Mouse (Mus musculus): Measurements from ENCODE around the gene Selplg.

Selplg gene

DNA sequence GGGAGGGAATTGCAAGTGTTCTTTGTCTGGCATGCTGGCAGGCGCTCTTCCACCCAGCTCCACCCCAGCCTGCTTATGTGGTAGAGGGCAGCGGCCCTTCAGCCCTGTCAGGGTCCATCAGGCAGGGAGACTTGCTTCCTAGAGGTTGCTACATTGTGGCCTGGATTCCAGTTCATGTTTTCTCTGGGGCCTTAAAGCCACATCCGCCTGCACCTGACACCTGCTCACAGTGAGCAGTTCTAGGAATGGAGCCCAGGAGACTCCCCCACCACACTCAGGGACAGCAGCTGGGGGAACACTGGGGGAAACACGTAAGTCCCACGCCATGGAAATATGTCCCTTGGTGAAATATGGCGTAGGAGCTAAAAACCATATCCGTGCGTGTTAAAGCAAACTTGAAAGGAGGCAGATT lies at the start of gene Selplg:
Gene Selplg, minus strand, starts transcription at position 155 of the 412 bp plus-strand sequence.
- DNase-seq = no peak

DNA sequence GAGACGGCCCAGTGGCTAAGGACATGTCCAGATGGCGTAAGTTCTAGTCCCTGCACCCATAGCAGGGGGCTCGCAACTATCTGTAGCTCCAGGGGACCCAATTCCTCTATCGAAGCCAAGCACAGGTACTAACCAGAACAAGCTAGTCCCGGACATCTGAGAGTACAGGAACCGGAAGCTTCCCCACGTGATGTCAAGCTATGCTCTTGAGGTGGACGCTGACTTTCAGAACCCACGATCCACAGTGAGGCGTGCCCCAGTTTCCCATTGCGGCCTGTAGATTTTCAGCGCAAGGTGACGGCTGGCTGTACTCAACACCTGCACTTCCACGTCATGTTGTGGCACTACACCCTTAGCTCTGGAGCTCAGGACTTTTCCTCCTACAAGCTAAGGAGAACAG lies 48.7 kb upstream of the Selplg start:
- no peak for DNase-seq

DNA sequence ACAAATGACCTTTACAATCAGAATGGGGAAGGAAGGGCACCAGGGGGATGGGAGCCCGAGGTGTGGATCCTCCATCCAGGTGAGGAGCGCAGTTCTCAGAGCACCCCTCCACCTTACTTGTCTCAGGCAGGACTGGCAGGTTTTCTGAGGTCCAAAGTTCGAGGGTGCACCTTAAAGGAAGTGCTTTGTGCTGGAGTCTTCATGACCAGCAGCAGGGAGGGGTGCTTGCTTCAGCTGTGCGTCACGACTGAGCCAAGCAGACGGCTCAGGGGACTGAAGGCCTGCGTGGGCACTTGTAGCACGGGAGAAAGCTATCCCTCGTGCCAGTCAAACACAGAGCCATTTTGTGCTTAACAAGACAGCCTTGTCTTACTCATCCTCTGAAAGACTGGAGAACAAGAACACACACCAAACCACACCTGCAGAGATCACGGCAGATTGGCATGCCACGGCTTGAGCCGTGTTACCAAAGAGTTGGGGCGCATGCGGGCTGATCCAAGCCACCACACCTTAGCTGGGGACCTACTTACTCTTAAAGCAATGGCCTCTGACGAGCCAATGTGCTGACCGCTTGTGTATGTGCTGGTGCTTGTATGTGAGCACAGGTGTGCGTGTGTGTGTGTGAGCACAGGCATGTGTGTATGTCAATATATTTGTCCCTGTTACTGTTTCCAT lies 46.6 kb upstream of the Selplg start:
- no peak for DNase-seq

DNA sequence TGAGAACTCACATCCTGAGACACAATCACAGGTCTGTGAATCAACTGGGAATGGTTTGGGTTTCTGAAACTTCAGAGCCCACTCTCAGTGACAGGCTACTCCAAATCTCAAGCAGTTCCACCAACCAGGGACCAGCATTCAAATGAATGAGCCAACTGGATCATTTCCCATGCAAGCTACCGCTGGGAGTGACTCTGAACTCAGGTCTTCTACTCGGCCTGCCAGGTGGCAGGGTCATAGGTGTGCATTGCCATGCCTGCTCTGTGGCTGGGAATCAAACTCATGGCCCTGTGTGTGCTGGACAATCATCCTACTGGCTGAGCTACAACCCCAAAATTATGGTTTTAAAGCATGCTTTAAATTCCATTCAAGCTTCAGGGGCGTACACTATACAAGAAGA lies 45.1 kb upstream of the Selplg start:
- DNase-seq = no peak

DNA sequence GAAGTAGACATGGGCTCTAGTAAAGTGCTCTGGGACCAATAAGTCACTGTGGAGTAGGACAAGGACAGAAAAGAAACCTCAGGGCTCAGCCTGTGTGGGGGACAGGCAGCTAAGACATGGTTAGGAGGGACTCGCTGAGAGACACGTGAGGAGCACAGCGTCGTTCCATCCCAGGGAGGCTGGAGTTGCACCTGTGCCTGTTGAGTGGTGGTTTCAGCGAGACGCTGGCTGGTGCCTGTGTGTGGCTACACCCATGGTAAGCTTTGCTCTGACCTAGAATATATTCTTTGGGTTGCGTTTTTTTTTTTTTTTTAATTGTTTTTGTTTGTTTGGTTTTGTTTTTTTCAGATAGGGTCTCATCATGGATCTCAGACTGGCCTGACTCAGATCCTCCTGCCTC lies 43.7 kb upstream of the Selplg start:
- DNase-seq = no peak

DNA sequence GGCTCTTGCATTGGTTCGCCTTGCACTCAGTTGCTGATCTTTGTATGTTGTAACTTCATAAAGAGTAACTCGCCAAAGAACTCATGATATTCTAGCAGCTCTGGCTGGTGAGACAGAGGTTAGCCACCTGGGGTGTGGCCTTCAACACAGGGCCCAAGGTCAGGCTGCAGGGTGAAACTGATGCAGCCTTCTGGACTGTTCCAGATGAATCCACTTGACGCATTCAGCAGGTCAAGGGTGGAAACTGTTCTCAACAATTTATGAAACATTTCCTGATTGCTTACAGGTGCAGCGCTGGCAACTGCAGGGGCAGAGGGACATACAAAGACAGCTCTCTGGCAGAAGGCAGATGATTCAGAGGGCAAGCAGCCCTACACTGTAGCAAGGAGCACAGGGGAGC lies 43.2 kb upstream of the Selplg start:
- no peak for DNase-seq

DNA sequence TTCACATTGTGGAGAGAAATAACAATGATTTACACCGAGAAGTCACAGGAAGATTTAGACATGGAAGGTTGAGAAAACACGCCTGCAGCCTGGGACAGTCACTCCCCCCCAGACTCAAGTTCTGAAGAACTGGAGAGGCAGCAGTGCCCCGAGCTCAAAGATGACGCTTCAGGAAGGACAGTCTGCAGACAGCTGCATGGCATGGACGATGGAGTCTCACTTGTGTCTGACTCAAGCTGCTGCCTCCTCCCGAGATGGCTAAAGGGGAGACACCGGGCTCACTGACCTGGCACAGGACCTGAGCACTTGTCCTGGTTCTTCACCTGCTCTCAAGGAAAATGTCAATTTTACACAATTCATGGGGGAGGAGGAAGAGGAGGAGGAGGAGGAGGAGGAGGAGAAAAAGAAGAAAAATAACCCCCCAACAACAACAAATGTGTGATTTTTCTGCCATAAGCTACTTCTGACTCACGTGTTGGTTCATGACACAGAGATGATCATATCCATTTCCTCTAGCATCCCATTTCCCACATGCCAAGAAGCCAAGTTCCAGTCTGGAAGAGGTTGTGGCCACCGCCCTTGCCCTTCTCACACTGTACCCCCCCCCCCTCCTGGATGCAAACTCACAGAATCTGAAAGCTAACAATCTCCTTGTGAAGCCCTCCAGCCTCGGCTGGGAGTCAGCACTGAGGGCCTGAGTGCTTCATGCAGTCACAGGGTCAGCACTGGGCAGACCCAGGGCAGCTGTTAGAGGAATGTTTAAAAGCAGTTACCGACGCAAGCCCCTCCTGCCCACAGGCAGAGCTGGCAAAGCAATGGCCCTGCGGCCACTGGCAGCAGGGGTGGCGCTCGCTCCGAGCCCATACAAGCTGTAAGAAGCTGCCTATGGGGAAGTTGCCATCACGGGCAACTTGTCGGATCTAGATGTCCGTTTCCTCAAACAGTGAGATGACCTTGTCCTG lies 41.9 kb upstream of the Selplg start:
- no peak for DNase-seq

DNA sequence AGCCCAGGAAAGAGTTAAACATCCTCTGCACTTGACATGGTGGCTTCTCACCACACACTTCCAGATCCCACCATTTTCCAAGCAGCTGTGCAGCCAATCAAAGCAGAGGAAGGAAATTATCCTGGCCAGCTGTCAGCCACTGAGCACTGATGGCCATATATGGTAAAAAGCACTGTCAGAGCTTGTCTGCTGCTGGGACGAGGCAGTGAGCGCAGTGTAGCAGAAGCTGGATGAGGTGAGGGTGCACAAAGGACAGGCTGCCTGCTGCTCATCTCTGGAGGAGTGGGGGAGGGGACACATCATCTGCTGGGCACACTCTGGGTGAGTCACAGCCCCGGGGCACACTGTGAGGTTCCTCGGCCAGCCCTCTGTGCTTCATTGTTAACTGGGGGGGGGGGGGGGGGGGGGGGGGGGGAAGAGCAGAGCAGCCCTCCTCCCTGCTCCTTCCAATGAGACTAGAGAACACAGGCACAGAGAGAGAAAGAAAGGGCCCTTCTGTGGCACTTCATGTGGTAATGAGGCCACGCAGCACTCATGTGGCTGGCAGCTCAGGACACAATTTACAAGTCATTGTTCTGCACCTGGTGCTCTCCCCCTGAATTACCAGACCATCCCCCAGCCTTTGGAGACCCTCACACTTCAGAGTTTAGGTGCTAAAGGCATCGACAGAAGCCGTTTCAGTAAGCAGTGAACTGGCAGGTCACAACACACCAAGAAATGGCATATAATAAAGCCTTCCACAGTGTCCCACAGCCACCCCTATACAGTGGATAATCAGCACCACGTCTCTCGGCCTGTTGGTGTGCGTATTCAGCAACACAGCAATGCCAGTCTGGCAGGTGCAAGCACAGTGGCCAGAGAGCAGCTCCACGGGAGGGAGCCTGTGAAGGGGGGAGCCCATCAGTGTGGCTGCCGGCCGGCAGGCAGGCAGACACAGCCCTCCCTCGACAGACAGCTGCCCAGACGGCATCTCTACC lies 40.8 kb upstream of the Selplg start:
- peak; percentile 69 for DNase-seq

DNA sequence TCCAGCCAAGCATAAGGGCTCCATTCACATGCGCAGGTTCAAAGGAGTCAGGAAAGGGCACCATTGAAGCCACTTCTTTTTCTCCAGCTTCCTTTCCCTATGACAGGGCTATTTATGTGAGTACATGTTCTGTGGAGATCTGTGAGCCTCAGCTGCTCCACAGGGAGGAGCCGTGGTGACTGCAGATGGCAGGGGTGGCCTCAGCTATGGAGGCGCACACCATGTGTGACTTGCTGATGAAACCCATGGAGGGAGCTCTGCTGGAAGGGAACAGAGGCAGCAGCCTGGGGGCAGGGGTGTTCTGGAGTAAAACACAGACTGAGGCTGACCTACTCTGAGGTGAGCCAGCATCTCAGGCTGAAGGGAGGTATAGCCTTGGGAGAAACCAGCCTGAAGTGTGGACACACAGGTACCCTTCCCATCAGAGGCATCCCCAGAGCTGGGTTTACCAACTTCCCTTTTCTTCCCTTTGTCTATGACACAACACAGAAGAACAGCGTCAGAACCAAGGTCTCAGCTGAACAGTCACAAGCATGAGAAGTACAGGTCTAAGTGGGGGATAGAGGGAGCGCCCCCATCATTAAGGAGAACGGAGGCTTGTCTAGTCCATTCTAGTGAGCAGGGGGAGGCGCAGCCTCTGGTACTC lies 39.6 kb upstream of the Selplg start:
- no peak for DNase-seq

DNA sequence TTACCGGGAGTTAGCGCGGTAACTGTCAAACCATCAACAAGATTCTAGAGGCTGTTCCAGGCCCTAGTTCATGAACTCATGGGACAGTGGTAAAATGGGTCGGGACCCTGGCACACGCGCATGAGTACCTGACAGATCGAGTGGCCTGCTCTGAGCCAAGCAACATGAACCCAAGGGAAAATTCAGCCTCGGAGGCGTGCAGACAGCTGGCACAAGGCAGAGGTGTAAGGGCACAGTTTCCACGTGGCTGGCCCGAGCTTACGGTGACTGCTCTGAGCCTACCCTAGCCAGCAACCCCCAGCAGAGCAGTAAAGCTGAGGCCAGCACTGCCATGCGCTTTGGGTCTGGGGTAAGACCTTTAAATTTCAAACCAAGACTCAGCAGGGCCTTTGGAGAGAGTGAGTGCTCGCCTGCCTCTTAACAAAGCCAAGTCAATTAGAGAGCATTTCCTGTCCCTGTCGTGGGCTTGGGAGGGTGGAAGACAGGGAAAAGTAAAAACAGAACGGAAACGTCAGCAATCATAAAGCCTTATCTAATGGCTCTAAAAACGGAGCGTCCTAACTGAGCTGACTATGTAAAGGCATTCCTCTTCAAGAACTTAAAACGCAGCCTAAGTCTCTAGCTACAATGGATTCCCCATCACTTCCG lies 38.1 kb upstream of the Selplg start:
- DNase-seq = no peak

DNA sequence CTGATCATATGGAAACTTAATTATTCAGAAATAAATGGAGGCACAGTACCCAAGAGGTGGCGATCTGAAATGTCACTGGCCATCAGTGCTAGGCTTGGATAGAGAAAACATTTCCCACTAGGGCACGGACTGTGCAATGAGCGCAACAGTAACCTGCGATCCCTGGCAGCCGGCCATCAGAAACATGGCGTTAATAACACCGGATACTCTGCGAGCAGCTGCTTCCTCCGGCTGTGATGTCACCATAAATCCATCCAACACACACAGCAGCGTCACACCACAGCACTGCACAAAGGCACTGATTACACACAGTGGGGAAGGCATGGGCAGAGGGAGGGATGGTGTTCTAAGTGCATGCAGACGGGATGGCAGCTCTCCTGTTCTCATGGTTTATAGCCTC lies 36.7 kb upstream of the Selplg start:
- DNase-seq = no peak

DNA sequence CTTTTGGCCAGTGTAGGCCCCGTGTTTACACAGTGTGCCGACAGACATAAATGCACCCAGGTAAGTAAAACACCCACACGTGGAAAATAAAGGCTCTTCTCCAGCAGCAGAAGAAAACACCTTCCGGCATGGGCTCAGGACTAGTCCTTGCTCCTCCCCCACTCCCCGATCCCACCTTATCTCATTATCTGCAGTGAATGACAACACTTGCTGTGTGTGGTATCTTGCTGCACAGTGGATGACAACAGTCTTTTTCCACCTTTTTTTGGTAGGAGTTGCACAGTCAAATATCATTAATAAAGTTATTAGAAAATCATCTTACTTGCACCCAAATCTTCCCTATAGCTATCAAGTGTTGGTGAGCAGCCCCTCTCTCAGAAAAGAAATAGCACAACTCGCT lies 32.5 kb upstream of the Selplg start:
- DNase-seq = no peak

DNA sequence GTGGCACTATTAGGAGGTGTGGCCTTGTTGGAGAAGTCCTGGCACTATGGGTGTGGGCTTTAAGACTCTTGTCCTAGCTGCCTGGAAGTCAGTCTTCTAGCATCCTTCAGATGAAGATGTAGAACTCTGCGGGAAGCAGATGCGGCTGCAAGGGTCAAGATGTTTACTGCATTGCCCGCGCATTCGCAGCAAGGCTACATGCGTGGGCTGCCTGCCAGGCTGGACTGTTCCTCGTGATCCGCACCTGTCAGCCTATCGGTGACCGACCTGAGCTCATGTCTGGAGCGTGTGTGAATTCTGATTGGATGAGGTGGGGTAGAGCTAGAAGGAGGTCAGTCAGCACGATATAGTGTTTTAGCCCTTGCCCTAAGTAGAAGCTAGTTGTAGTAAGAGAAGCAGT lies 31.6 kb upstream of the Selplg start:
- peak; percentile 54 for DNase-seq

DNA sequence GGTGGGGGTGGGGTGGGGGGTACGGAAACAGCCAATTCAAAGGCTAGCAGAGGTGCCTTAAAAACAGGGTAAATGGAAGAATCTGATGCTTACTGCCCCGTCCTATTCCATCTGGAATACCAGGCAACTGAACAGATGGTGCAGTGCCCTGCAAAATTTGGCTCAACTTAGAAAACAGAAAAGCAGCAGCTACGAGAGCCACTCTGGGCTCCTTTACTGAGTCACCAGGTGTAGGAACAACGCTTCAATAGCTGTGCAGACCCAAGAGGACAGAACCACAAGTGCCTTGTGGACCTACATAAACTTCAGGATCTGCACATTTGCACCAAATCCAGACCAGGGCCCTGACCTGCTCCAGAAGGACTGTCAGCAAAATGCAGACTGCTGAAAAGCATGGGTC lies 30.0 kb upstream of the Selplg start:
- DNase-seq = peak; percentile 74

DNA sequence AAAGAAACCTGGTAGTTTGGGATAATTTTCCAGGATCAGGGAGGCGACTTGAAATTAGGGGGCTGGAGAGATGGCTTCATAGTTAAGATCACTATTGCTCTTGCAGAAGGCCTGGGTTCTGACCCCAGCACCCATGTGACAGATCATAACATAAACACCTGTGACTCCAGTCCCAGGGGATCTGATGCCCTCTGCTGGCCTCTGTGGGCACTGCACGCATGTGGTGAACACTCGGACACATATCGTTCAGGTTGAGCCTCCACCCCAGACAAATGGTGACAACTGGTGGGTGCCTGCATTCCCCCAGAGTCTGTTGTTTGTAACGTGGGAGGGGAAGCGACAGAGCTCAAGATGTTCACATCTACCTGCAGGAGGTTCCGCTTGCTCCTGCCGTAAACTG lies 28.9 kb upstream of the Selplg start:
- DNase-seq = peak; percentile 52

DNA sequence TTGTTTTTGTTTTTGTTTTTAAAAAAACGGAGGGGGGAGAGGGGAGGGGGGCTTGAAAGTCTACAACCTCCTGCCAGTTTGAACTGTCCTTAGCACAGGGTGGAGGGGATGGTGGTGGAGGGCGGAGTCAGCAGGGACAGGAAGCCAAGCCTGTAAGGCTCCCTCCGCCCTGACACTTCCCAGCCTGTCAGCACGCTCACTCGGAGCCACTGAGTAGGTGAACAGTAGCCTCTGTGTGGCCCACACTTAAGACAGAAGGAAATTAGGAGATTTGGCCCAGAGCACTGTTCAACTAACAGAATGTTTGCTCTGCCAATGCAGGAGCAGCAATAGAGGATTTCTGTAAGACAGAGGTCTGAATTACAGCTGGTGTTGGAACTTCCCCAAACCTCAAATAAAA lies 26.5 kb upstream of the Selplg start:
- DNase-seq = peak; percentile 24

DNA sequence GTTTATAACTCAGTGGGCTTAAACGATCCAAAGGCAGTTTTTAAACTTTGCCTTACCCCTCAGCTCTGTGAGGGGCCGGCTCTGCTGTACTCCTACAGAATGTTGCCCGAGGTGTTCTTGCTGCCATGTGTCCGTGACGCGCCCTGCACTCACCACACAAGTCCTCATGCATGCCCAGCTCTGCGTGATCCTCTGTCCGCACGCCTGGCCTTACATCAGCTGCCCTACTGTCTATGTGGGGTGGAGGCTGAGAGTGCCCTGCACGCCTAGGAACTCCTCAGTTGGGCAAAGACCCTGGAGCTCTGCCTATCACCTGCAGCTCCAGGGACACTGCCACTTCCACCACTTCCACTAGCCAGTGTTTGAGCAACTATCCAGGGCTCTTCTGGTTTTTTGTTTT lies 26.1 kb upstream of the Selplg start:
- DNase-seq = peak; percentile 27

DNA sequence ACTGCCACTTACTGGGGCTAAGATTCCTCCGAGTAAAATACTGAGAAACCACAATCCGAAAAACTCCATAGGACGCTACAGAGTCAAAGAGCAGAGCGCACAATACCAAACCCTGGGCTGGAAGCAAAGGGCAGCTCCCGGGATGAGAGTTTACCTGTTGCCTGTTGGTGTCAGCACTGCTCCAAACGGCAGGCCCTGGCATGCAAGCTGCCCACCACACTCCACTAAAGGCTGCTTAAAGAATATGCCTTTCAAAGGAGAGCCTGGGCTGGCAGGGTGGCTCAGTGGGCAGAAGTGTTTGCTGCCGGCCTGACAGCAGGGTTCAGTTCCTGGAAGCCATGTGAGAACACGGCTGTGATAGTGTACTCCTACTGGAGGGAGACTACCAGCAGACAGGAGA lies 25.2 kb upstream of the Selplg start:
- DNase-seq = peak; percentile 50

DNA sequence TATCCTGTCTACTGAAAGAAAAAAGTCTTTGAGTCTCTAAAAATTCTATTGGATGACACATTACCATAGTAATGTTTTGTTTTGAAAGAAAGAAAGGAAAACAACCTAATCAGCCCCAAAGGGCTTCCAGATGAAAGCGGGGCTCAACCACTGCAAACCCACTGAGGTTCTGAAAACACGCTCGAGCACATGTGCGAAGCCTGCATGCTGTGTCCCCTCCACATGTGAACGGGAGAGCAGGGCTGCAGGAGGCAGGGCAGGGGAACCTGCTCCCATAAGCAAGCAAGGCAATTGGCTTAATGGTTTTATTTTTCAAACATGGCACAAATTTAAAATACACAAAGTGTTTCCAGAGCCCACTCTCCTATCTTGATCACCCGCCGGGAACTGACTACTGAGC lies 24.2 kb upstream of the Selplg start:
- no peak for DNase-seq

DNA sequence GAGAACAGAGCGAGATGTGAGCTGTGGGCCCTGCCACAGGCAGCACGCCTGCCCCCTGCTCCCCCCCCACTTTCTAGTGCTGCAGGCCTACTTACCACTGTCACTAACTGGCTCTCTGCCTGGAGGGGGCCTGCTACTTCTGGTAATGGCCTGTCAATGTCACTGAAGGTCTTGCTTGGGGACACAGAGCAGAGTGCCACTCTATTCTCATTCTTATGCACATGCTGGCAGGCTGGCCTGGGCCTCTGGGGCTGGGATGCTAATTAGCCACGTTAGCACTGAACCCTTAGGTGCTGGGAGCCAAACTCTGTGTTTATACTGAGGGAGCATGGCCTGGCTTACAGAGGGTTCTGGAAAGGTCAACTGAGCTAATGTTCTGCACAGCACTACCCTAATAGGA lies 23.3 kb upstream of the Selplg start:
- peak; percentile 40 for DNase-seq

DNA sequence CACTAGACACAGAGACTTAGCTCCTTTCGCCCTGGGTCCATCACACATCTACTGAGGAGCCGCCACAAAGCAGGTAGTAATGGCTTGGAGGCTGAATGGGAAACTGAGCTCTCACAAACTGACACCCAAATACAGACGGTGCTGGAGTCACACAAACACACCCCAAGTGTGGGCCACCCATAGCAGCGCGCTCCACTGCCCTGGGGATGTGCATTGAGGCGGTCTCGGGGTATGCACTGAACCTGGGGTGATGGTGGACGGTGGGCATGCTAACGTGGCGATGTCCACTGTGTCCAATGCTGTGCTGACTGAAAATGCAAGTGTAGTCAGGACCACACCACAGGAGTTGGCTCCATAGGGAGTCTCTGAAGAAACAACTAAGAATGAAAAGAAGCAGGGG lies 22.7 kb upstream of the Selplg start:
- DNase-seq = no peak

DNA sequence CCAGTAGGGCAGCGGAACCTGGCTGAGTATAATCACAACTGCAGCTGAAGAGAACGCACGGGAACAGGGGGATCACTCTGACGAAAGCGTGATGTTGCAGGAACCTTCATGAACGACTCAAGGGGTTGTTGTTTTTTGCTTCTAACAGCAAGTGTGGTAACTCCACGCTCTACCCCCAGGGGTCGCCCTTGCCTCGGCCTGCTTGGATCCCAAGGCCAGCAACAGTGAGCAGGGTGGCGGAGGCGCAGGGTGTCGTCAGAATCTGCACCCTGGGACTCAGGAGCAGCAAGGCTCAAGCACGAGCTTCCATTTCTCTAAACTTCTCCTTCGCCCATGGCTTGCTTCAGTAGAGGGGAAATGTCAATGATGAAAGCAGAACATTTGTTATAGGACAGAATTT lies 22.1 kb upstream of the Selplg start:
- DNase-seq = peak; percentile 81
